Mouse (Mus musculus): ENCODE measurements around the gene Utp11. TPM values are rescaled to one million over a fixed set of nuclear protein-coding genes. Genes with fewer than 3 reads are reported as not detected.
A peak's percentile ranks its signal among the peaks of the same experiment; 100 is the strongest.

Utp11 gene
- polyA plus RNA-seq, 2 experiments: 16.4 to 22.4 TPM

- peaks cover 22 to 38% of the 10 kb centered on the region in 2 experiments for H3K4me1 ChIP-seq (replicated peaks; ENCODE audit: control insufficient read depth in 2 of 2, insufficient read depth in 2 of 2, low read length in 1 of 2)
- no peak overlapping the region for H3K4me3 ChIP-seq (ENCODE audit: insufficient read depth in 1 of 2, low read depth in 2 of 2, low read length in 2 of 2)
- H3K9ac ChIP-seq (replicated peaks): no peak overlapping the region
- peak overlapping the region; percentile 22 for H3K4me2 ChIP-seq (ENCODE audit: low read depth)
- no peak for TF ChIP-seq EP300 (IDR thresholded peaks at IDR 0.05; ENCODE audit: low read depth)
- no peak for TF ChIP-seq CTCF (IDR thresholded peaks at IDR 0.05; ENCODE audit: low read depth)
- DNase-seq (ENCODE audit: low read depth in 3 of 3, low spot score in 3 of 3) (no peak), ATAC-seq (ENCODE audit: insufficient read depth) (no peak)
- no peaks in the 10 kb centered on the region; the same call in 1 of the 2 replicates for H3K27me3 ChIP-seq (ENCODE audit: control insufficient read depth, insufficient read depth, low read length)
- H3K36me3 ChIP-seq (replicated peaks; ENCODE audit: control insufficient read depth, insufficient read depth, low read depth): no peaks in the 10 kb centered on the region; the same call in 1 of the 2 replicates
- no peak overlapping the region for H3K27ac ChIP-seq
- no peaks in the 10 kb centered on the region for H3K9me3 ChIP-seq (ENCODE audit: control insufficient read depth, low read length)
- 15% methylated on average over 11 of the region's 11 CpGs for WGBS (ENCODE audit: insufficient replicate concordance)
Observed at GRCm38 (mm10) chr4:124704797-124705474, 11.5 kb upstream of the Utp11 start.

DNA sequence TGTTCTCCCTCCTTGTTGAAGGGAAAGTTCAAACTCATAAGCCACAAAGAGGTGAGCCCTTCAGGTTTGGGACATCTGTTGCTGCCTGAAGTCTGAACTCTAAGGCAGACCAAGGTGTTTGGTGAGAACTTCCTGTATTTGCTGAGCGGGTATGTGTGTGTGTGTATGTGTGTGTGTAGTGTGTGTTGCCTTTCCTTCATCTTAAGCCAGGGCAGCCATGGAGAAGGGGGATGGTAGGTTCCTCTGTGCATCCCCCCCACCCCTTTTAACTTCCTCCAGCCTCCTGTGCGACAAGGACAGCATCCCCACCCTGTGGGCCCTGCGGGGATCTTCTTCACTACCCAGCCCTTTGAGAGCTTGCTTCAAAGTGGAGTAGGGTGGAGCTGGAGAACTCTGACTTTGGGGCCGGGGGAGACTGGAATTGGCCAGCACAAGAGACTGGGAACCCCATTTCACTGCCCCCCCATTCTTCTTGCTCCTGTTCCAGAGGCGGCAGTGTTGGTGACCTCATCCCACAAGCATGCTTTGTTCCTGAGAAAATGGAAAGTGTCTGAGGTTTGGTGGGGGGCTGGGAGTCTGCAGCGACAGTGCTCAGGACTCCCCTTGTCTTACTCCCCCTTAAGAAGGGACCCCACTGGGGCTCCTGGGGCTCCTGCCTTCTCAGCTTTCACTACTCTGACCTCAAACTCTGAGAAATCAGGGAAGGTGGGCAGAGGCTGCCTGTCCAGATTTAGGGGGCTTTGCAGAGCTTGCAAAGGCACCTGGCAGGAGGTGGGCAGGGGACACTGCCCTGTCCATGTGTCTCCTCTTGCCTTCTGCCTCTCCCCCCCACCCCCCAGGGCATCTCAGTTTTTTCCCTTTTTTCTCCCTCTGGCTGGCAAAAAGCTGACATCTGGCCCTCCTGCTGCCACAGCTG, 10.7 kb upstream of the Utp11 start:
- H3K4me2 ChIP-seq (ENCODE audit: low read depth): peak overlapping the region; percentile 22
- DNase-seq (ENCODE audit: low read depth in 3 of 3, low spot score in 3 of 3) (no peak), ATAC-seq (ENCODE audit: insufficient read depth) (no peak)
- H3K27ac ChIP-seq: no peak overlapping the region
- 32% methylated on average over 6 of the region's 6 CpGs for WGBS (ENCODE audit: insufficient replicate concordance)
- peaks cover 16 to 32% of the 10 kb centered on the region in 2 experiments for H3K4me1 ChIP-seq (replicated peaks; ENCODE audit: control insufficient read depth in 2 of 2, insufficient read depth in 2 of 2, low read length in 1 of 2)
- H3K9ac ChIP-seq (replicated peaks): no peak overlapping the region
- no peak for TF ChIP-seq CTCF (IDR thresholded peaks at IDR 0.05; ENCODE audit: low read depth)
- no peak for TF ChIP-seq EP300 (IDR thresholded peaks at IDR 0.05; ENCODE audit: low read depth)
- no peaks in the 10 kb centered on the region; the same call in 1 of the 2 replicates for H3K36me3 ChIP-seq (replicated peaks; ENCODE audit: control insufficient read depth, insufficient read depth, low read depth)
- no peak overlapping the region for H3K4me3 ChIP-seq (ENCODE audit: insufficient read depth in 1 of 2, low read depth in 2 of 2, low read length in 2 of 2)
- no peaks in the 10 kb centered on the region for H3K9me3 ChIP-seq (ENCODE audit: control insufficient read depth, low read length)
- H3K27me3 ChIP-seq (ENCODE audit: control insufficient read depth, insufficient read depth, low read length): no peaks in the 10 kb centered on the region; the same call in 1 of the 2 replicates

- Histone ChIP-seq H3K9me3 (ENCODE audit: control insufficient read depth, low read length) (no peaks in the 10 kb centered on the region), H3K9ac (replicated peaks) (no peak overlapping the region), H3K27ac (no peak overlapping the region), H3K36me3 (replicated peaks; ENCODE audit: control insufficient read depth, insufficient read depth, low read depth) (no peaks in the 10 kb centered on the region; the same call in 1 of the 2 replicates), H3K4me3 (ENCODE audit: insufficient read depth in 1 of 2, low read depth in 2 of 2, low read length in 2 of 2) (no peak overlapping the region), H3K27me3 (ENCODE audit: control insufficient read depth, insufficient read depth, low read length) (no peaks in the 10 kb centered on the region; the same call in 1 of the 2 replicates), H3K4me1 (replicated peaks; ENCODE audit: control insufficient read depth in 2 of 2, insufficient read depth in 2 of 2, low read length in 1 of 2) (peaks cover 10 to 31% of the 10 kb centered on the region in 2 experiments), H3K4me2 (ENCODE audit: low read depth) (no peak overlapping the region; the same call in 1 of the 2 replicates)
- WGBS (ENCODE audit: insufficient replicate concordance): 20% methylated on average over 2 of the region's 2 CpGs
- no peak for ATAC-seq (ENCODE audit: insufficient read depth)
- TF ChIP-seq CTCF (IDR thresholded peaks at IDR 0.05; ENCODE audit: low read depth) (no peak), EP300 (IDR thresholded peaks at IDR 0.05; ENCODE audit: low read depth) (no peak)
- DNase-seq (ENCODE audit: low read depth in 3 of 3, low spot score in 3 of 3): no peak
Observed at GRCm38 (mm10) chr4:124703406-124703805, 10.0 kb upstream of the Utp11 start.

DNA sequence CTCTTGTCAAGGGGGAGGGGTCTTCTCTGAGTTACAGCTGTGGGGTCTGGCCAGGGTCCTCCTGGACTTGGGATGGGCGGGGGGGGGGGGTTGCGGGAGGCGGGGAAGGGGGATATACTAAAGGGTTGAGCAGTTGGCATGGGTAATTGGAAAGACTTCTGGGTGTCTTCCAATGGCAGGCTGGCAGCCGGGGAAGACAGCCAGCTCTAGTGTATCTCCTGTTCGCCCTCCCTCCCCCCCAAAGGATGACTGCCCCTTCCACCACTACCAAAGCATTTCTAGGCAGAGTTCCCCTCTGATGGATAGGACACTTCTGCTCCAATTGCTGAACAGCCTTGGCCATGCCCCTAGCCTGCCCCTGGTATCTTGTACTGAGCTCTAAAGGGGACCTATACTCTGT, 8.5 kb upstream of the Utp11 start:
- ATAC-seq (ENCODE audit: insufficient read depth) (no peak), DNase-seq (ENCODE audit: low read depth in 3 of 3, low spot score in 3 of 3) (no peak)
- H3K4me2 ChIP-seq (ENCODE audit: low read depth): peak overlapping the region; percentile 98
- H3K4me3 ChIP-seq (ENCODE audit: insufficient read depth in 1 of 2, low read depth in 2 of 2, low read length in 2 of 2): peak overlapping the region in 1 of 2 experiments; percentile 66; a peak in 2 of 4 replicates
- TF ChIP-seq EP300 (IDR thresholded peaks at IDR 0.05; ENCODE audit: low read depth) (no peak), CTCF (IDR thresholded peaks at IDR 0.05; ENCODE audit: low read depth) (no peak)
- no peaks in the 10 kb centered on the region for H3K9me3 ChIP-seq (ENCODE audit: control insufficient read depth, low read length)
- no peak overlapping the region for H3K9ac ChIP-seq (replicated peaks)
- 58% methylated on average over 4 of the region's 5 CpGs for WGBS (ENCODE audit: insufficient replicate concordance)
- no peaks in the 10 kb centered on the region; the same call in 1 of the 2 replicates for H3K36me3 ChIP-seq (replicated peaks; ENCODE audit: control insufficient read depth, insufficient read depth, low read depth)
- H3K27me3 ChIP-seq (ENCODE audit: control insufficient read depth, insufficient read depth, low read length): no peaks in the 10 kb centered on the region; the same call in 1 of the 2 replicates
- no peak overlapping the region for H3K27ac ChIP-seq
- peaks cover 9 to 30% of the 10 kb centered on the region in 2 experiments for H3K4me1 ChIP-seq (replicated peaks; ENCODE audit: control insufficient read depth in 2 of 2, insufficient read depth in 2 of 2, low read length in 1 of 2)
